Mouse (Mus musculus): ENCODE data around the gene Itga7. TPM values are rescaled to one million over a fixed set of nuclear protein-coding genes. Genes with fewer than 3 reads are reported as not detected.
A peak's percentile ranks its signal among the peaks of the same experiment; 100 is the strongest.

Itga7 gene
- polyA plus RNA-seq, 1 experiment from 2014 or later = 2.1 TPM

DNA sequence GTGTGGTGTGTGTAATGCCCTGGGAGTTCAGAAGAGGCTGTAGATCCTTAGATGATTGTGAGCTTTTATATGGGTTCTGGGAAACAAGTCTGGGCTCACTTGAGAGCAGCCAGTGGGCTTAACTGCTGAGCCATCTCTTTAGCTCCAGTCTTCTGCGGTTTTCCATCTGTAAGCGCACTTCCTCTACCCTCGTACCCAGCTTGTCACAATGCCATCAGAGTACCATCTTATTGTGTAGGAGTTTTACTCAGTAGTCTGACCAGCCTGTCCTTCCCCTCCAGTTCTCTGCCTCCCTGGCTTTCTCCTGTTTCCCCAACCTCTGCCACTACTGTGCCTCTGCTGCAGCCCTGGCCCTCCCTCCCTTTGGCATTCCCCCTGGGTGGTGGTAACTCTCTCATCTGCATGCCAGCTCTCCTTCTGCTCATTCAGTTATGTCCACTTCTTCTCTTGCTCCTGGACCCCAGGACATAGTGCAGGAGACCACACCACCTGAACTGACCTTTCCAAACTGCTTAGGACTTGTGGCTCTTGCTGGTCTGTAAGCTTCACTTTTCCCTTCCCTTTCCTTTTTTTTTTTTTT lies 31.1 kb upstream of the Itga7 start:
- Histone ChIP-seq H3K9ac (no peak overlapping the region), H3K4me3 (ENCODE audit: low read depth, low read length) (no peak overlapping the region), H3K27me3 (ENCODE audit: insufficient read depth, low read length) (no peaks in the 10 kb centered on the region), H3K4me1 (ENCODE audit: insufficient read depth) (no peaks in the 10 kb centered on the region), H3K4me2 (no peak overlapping the region), H3K36me3 (ENCODE audit: insufficient read depth) (no peaks in the 10 kb centered on the region), H3K27ac (ENCODE audit: low read depth) (no peak overlapping the region), H3K9me3 (ENCODE audit: low read depth, low read length) (no peaks in the 10 kb centered on the region)
- no peak for DNase-seq
- WGBS = 80% methylated on average over 3 of the region's 3 CpGs
- no peak for ATAC-seq (ENCODE audit: insufficient read depth)
- no peak for TF ChIP-seq CTCF (IDR thresholded peaks at IDR 0.05; ENCODE audit: low read depth)

DNA sequence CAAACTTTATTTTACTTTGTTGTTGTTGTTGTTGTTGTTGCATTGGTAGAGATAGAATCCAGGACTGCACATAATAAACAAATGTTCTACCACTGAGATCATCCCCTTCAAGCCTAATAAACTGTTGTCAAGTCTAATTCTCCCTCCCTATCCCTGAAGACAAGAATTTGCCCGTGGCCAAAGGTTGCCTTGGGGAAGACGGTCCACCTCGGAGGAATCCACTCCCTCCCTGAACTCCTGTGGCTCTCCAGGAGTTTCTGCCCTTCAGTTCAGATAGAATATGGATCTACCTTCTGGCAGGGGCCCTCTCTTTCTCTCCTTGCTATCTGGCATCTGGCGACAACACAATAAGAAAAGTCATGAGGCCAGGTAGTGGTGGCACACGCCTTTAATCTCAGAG lies 28.8 kb upstream of the Itga7 start:
- TF ChIP-seq CTCF (IDR thresholded peaks at IDR 0.05; ENCODE audit: low read depth) = no peak
- Histone ChIP-seq H3K27ac (ENCODE audit: low read depth) (no peak overlapping the region), H3K4me2 (no peak overlapping the region), H3K27me3 (ENCODE audit: insufficient read depth, low read length) (no peaks in the 10 kb centered on the region), H3K4me1 (ENCODE audit: insufficient read depth) (peaks cover 4% of the 10 kb centered on the region; the same call in 1 of the 2 replicates), H3K4me3 (ENCODE audit: low read depth, low read length) (no peak overlapping the region), H3K36me3 (ENCODE audit: insufficient read depth) (no peaks in the 10 kb centered on the region), H3K9ac (no peak overlapping the region), H3K9me3 (ENCODE audit: low read depth, low read length) (no peaks in the 10 kb centered on the region)
- ATAC-seq (ENCODE audit: insufficient read depth) (no peak), DNase-seq (no peak)
- WGBS = 71% methylated on average over 5 of the region's 5 CpGs

DNA sequence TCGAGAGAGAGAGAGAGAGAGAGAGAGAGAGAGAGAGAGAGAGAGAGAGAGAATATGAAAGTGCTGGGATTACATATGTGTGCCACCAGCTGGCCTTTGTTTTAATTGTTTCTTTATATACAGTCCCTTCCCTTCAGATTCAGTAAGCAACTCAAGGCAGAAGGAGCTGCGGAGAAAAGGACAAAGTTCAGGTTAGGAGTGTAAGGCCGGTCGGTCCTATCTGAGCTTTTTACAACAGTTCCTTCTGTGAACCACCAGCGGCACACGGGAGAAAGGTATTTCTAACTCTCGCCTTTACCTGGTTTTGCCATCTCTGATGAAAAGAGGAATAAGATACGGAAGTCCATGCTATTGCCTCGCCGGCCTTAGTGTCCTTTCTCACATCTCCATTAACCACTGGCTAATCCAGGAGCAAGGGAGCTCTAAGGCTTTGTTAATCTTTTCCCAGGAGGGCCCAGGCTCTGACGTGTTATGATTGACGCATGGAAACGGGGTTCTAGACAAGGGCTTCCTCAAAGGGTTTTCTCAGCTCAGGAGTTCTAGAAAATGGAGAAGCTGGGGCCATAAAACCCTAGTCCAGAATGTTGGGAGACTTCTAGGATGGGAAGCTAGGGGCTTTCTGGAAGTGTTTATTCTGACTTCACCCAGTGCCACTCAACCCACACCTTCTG lies 24.7 kb upstream of the Itga7 start:
- Histone ChIP-seq H3K4me1 (ENCODE audit: insufficient read depth) (peaks cover 4% of the 10 kb centered on the region; the same call in 1 of the 2 replicates), H3K4me3 (ENCODE audit: low read depth, low read length) (peak overlapping the region; percentile 86), H3K9ac (peak overlapping the region; percentile 96), H3K27ac (ENCODE audit: low read depth) (peak overlapping the region; percentile 92), H3K4me2 (peak overlapping the region; percentile 74), H3K9me3 (ENCODE audit: low read depth, low read length) (no peaks in the 10 kb centered on the region), H3K27me3 (ENCODE audit: insufficient read depth, low read length) (no peaks in the 10 kb centered on the region), H3K36me3 (ENCODE audit: insufficient read depth) (peaks cover 17% of the 10 kb centered on the region)
- peak; percentile 44 for DNase-seq
- no peak for TF ChIP-seq CTCF (IDR thresholded peaks at IDR 0.05; ENCODE audit: low read depth)
- 52% methylated on average over 13 of the region's 13 CpGs for whole genome bisulfite sequencing
- ATAC-seq (ENCODE audit: insufficient read depth) = no peak; the same call in 1 of the 2 replicates

DNA sequence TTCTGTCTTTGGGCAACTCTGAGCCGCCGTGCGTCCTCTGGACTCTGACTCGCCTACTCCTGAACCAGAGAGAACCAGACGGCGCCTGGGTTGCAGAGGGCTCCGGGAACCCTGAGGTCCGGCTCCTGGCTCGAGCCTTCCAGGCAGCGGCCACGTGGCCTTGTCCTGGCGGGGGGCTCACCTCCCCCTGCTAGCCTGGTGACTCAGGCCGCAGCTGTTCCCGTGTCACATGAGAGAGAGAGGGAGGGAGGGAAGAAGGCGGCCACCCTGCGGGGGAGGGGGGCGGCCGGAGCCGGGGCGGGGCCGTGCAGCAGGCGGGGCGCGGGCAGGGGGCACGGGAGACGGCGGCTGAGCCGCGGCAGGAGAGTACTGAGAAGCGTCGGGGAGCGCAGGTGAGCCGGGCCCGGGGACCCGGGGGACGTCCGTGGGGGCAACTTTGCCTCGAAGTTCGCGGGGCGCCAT lies 24.0 kb upstream of the Itga7 start:
- TF ChIP-seq CTCF (IDR thresholded peaks at IDR 0.05; ENCODE audit: low read depth) = no peak
- Histone ChIP-seq H3K27me3 (ENCODE audit: insufficient read depth, low read length) (no peaks in the 10 kb centered on the region), H3K9me3 (ENCODE audit: low read depth, low read length) (no peaks in the 10 kb centered on the region), H3K4me3 (ENCODE audit: low read depth, low read length) (peak overlapping the region; percentile 86), H3K36me3 (ENCODE audit: insufficient read depth) (peaks cover 24% of the 10 kb centered on the region), H3K4me1 (ENCODE audit: insufficient read depth) (peaks cover 4% of the 10 kb centered on the region; the same call in 1 of the 2 replicates), H3K27ac (ENCODE audit: low read depth) (peak overlapping the region; percentile 92), H3K4me2 (peak overlapping the region; percentile 74), H3K9ac (peak overlapping the region; percentile 96)
- ATAC-seq (ENCODE audit: insufficient read depth) = peak; percentile 84
- WGBS = under 1% methylated on average over 41 of the region's 41 CpGs
- DNase-seq = peak; percentile 92

DNA sequence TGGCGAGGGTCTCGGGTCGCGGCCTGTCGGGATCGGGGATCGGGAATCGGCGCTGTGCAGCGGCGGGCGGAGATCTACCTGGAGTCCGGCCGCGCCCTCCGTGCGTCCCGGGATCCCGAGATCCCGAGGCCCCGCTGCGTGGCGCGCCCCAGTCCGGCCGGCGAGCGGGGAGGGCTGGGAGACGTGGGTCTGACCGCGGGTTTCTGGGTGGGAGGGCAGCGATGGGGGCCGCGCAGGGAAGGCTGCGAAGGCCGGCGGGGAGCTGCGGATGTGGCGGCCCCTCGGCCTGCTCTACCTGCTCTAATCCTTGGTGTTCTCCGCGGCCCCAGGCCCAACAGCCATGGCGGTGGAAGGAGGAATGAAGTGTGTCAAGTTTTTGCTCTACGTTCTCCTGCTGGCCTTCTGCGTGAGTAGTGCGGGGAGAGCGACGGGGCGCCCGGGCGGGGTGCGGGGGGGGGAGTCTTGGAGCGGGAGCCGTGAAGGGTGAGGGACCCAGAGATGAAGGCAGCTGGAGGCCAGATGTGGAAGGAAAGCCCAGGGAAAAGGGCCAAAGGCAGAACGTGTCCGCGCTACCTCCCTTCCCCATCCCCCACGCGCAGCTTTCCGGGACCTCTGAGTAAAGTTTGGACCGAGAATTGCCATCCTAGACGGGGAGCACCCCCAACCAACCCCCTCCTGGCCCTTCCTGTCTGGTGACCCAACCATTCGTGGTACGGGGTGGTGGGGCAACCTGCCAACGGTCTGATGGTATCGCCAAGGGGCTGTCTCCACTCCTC lies 23.4 kb upstream of the Itga7 start:
- DNase-seq = peak; percentile 76
- ATAC-seq (ENCODE audit: insufficient read depth) = peak; percentile 44
- Histone ChIP-seq H3K4me2 (peak overlapping the region; percentile 74), H3K4me1 (ENCODE audit: insufficient read depth) (peaks cover 4% of the 10 kb centered on the region; the same call in 1 of the 2 replicates), H3K27me3 (ENCODE audit: insufficient read depth, low read length) (no peaks in the 10 kb centered on the region), H3K4me3 (ENCODE audit: low read depth, low read length) (peak overlapping the region; percentile 86), H3K27ac (ENCODE audit: low read depth) (peak overlapping the region; percentile 92), H3K36me3 (ENCODE audit: insufficient read depth) (peaks cover 30% of the 10 kb centered on the region), H3K9me3 (ENCODE audit: low read depth, low read length) (no peaks in the 10 kb centered on the region), H3K9ac (peak overlapping the region; percentile 96)
- 1% methylated on average over 64 of the region's 66 CpGs for WGBS
- TF ChIP-seq CTCF (IDR thresholded peaks at IDR 0.05; ENCODE audit: low read depth) = no peak

DNA sequence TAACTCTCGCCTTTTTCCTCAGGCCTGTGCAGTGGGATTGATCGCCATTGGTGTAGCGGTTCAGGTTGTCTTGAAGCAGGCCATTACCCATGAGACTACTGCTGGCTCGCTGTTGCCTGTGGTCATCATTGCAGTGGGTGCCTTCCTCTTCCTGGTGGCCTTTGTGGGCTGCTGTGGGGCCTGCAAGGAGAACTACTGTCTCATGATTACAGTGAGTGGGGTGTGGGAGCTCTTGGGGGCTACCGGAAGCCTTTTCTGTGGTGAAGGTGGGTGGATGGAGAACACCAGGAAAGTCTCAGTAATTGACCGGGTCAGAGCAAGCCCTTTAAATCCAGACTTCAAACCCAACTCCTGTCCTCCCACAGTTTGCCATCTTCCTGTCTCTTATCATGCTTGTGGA lies 22.2 kb upstream of the Itga7 start:
- no peak for DNase-seq
- peaks cover 4% of the 10 kb centered on the region; the same call in 1 of the 2 replicates for H3K4me1 ChIP-seq (ENCODE audit: insufficient read depth)

DNA sequence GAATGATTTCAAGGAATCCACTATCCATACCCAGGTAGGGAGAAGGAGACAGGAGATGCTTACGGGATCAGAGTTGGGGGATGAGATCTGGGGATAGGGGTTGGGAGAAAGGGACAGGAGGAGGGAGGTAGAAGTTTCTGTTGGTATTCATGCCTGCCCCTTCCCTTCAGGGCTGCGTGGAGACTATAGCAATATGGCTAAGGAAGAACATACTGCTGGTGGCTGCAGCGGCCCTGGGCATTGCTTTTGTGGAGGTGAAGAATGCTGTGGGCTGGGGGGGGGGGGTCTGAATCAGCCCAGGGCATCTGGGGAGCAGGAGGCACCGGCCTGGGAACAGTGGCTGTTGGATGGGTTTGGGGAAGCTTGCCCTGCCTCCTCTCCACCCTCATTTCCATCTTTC lies 21.4 kb upstream of the Itga7 start:
- Histone ChIP-seq H3K4me2 (no peak overlapping the region), H3K4me3 (ENCODE audit: low read depth, low read length) (no peak overlapping the region)
- no peak for DNase-seq

More for the DNA sequence above, 22.2 kb upstream of the Itga7 start:
- H3K4me3 ChIP-seq (ENCODE audit: low read depth, low read length) = peak overlapping the region; percentile 86; the same call in 1 of the 2 replicates
- 86% methylated on average over 6 of the region's 6 CpGs for WGBS
- H3K27me3 ChIP-seq (ENCODE audit: insufficient read depth, low read length) = no peaks in the 10 kb centered on the region
- H3K9me3 ChIP-seq (ENCODE audit: low read depth, low read length) = no peaks in the 10 kb centered on the region
- no peak overlapping the region for H3K9ac ChIP-seq
- peak overlapping the region; percentile 74 for H3K4me2 ChIP-seq
- H3K36me3 ChIP-seq (ENCODE audit: insufficient read depth) = peaks cover 36% of the 10 kb centered on the region
- ATAC-seq (ENCODE audit: insufficient read depth) = no peak
- H3K27ac ChIP-seq (ENCODE audit: low read depth) = no peak overlapping the region
- TF ChIP-seq CTCF (IDR thresholded peaks at IDR 0.05; ENCODE audit: low read depth) = no peak

More for the DNA sequence above, 21.4 kb upstream of the Itga7 start:
- Histone ChIP-seq H3K27me3 (ENCODE audit: insufficient read depth, low read length) (no peaks in the 10 kb centered on the region), H3K27ac (ENCODE audit: low read depth) (no peak overlapping the region), H3K9me3 (ENCODE audit: low read depth, low read length) (no peaks in the 10 kb centered on the region), H3K4me1 (ENCODE audit: insufficient read depth) (peaks cover 4% of the 10 kb centered on the region; the same call in 1 of the 2 replicates), H3K9ac (no peak overlapping the region), H3K36me3 (ENCODE audit: insufficient read depth) (peaks cover 45% of the 10 kb centered on the region)
- 77% methylated on average over 4 of the region's 4 CpGs for WGBS
- ATAC-seq (ENCODE audit: insufficient read depth) = no peak
- TF ChIP-seq CTCF (IDR thresholded peaks at IDR 0.05; ENCODE audit: low read depth) = no peak

All from lung, embryonic 14.5 days (tissue).